Mouse (Mus musculus) myocyte (in vitro differentiated cells): ENCODE data around the gene Oxnad1. TPM values are rescaled to one million over a fixed set of nuclear protein-coding genes. Genes with fewer than 3 reads are reported as not detected.

Experiments used
- H3K27me3 ChIP-seq: one replicate; pipeline ENCODE4 v1.6.1; 2011; ENCODE audit not compliant: control insufficient read depth, insufficient read depth, insufficient read length
- H3K36me3 ChIP-seq: one replicate; pipeline ENCODE4 v1.6.1; 2011; ENCODE audit not compliant: control insufficient read depth, insufficient read depth
- H3K4me2 ChIP-seq: one replicate; pipeline ENCODE4 v1.6.1; 2011; ENCODE audit warnings: low read depth, control low read depth
- H3K4me3 ChIP-seq: one replicate; pipeline ENCODE4 v1.5.1; 2011; ENCODE audit warnings: mild to moderate bottlenecking, control low read depth, moderate library complexity
- H3K79me2 ChIP-seq: one replicate; pipeline ENCODE4 v1.6.1; 2011; ENCODE audit not compliant: control insufficient read depth, insufficient read depth
- H3ac ChIP-seq: one replicate; pipeline ENCODE4 v1.6.1; 2011; ENCODE audit not compliant: control insufficient read depth, insufficient read length
- CEBPB ChIP-seq: IDR thresholded peaks from 2 replicates; pipeline ENCODE4 v1.6.1; 2011; ENCODE audit warnings: mild to moderate bottlenecking, moderate library complexity; ENCODE audit not compliant: poor library complexity, insufficient read depth, severe bottlenecking
- E2F4 ChIP-seq: IDR thresholded peaks from one replicate; pipeline ENCODE4 v1.6.1; 2011; ENCODE audit warnings: mild to moderate bottlenecking, control low read depth, moderate library complexity; ENCODE audit not compliant: insufficient read depth
- MAX ChIP-seq: IDR thresholded peaks from one replicate; pipeline ENCODE4 v1.6.1; 2011; ENCODE audit warnings: low read depth, mild to moderate bottlenecking, control low read depth
- MYOD1 ChIP-seq, 3 experiments: IDR thresholded peaks; one replicate each; pipeline ENCODE4 v1.6.1; 2011; ENCODE audit warnings: control low read depth in 2 of 3, low read depth in 2 of 3, mild to moderate bottlenecking in 2 of 3, moderate library complexity in 1 of 3; ENCODE audit not compliant: insufficient read length in 2 of 3, control insufficient read depth in 1 of 3
- MYOG ChIP-seq, 3 experiments: IDR thresholded peaks; one replicate each; pipeline ENCODE4 v1.6.1; 2011; ENCODE audit warnings: control low read depth in 2 of 3, low read depth in 2 of 3, mild to moderate bottlenecking in 2 of 3; ENCODE audit not compliant: insufficient read length in 2 of 3, control insufficient read depth in 1 of 3, insufficient read depth in 1 of 3
- POLR2A ChIP-seq: IDR thresholded peaks from one replicate; pipeline ENCODE4 v1.6.1; 2011; ENCODE audit warnings: low read depth, mild to moderate bottlenecking, control low read depth, moderate library complexity; ENCODE audit not compliant: insufficient read length
- POLR2AphosphoS2 ChIP-seq: IDR thresholded peaks from one replicate; pipeline ENCODE4 v1.6.1; 2011; ENCODE audit warnings: low read depth, control low read depth; ENCODE audit not compliant: insufficient read length
- REST ChIP-seq: IDR thresholded peaks from one replicate; pipeline ENCODE4 v1.6.1; 2011; ENCODE audit warnings: mild to moderate bottlenecking, control low read depth, moderate library complexity; ENCODE audit not compliant: insufficient read depth, insufficient read length
- SRF ChIP-seq: IDR thresholded peaks from one replicate; pipeline ENCODE4 v1.6.1; 2011; ENCODE audit warnings: low read depth; ENCODE audit not compliant: control insufficient read depth, insufficient read length
- TCF12 ChIP-seq: IDR thresholded peaks from one replicate; pipeline ENCODE4 v1.6.1; 2011; ENCODE audit warnings: mild to moderate bottlenecking, control low read depth; ENCODE audit not compliant: poor library complexity, insufficient read depth, severe bottlenecking
- TCF3 ChIP-seq: IDR thresholded peaks from one replicate; pipeline ENCODE4 v1.6.1; 2011; ENCODE audit warnings: low read depth, control low read depth; ENCODE audit not compliant: insufficient read length
- USF1 ChIP-seq: IDR thresholded peaks from one replicate; pipeline ENCODE4 v1.6.1; 2011; ENCODE audit warnings: low read depth, mild to moderate bottlenecking, control low read depth, moderate library complexity
- polyA plus RNA-seq: library from polyadenylated mRNA; unstranded; fragments of >200 nt; fragmentation: generic; extraction: Trizol; gene quantifications from one replicate; pipeline ENCODE4 v1.2.1, GENCODE M21; 2012; ENCODE audit warnings: missing spikeins

Oxnad1 gene
- 24.8 TPM for polyA plus RNA-seq

DNA sequence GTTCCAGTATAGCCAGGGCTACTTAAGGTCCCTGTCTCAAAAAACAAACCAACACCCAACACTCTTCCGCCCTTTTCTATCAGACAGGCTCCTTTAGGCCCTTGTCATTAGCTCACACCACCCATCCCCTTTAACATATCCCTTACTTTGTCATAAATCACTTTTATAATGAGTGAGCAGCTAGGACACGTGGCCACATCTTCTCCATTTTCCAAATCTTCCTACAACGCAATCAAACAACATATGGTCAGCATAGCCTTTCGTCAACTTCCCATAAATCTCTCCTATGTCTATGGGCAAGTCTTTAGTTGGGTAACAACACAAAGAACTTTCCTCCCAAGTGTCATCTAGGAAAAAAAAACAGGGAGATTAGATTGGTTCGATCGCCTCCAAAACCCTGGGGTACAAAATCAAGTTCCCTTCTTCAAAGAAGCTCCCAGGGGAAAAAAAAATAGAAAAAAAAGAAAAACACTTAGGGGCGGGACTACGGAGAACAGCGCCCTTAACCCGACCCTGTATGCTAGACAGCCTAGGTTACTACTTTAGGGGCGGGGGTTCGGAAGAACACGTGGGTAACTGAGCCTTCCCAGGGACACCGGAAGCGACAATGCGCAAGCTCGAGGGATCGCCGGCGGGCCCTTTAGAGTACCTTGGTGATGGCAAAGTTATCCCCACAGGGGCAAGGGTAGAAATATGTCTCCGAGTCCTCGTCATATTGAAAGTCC is at the start of gene Oxnad1:
TSS of gene Oxnad1 (plus strand) at position 614 of the 725 bp plus-strand sequence.
- no peaks in the 10 kb centered on the region for H3K27me3 ChIP-seq
- peaks cover 14% of the 10 kb centered on the region for H3K36me3 ChIP-seq
- peak within 1 kb of the TSS; percentile 89 for H3K4me2 ChIP-seq
- H3K4me3 ChIP-seq: peak within 1 kb of the TSS; percentile 78
- TF ChIP-seq POLR2AphosphoS2: no peak
- peak; percentile 88 for TF ChIP-seq USF1
- peaks cover 44% of the 10 kb centered on the region for H3K79me2 ChIP-seq
- peak within 1 kb of the TSS; percentile 35 for H3ac ChIP-seq

DNA sequence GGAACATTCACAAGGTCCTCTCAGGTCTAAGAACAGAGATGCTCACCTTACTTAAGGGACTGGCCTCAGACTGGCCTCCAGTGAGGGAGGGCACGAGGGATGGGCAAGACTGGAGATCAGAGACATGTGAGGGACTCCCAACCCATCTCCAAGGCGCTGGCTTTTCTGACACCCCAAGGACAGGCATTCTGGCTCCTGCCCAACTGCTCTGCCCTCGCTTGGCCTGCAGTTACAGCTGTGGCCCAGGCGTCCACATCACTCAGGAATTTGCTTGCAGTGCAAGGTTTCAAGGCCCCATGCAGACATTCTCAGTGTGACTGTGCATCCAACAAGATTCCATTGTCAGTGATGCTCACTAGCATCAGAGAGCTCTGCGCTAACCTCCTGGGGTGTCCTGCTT is 48.7 kb upstream of the Oxnad1 start:
- Histone ChIP-seq H3K4me2 (no peak overlapping the region), H3K79me2 (no peaks in the 10 kb centered on the region), H3ac (no peak overlapping the region), H3K27me3 (no peaks in the 10 kb centered on the region), H3K36me3 (no peaks in the 10 kb centered on the region), H3K4me3 (no peak overlapping the region)
- TF ChIP-seq POLR2AphosphoS2: no peak
- TF ChIP-seq POLR2A: no peak
- TF ChIP-seq TCF12: no peak
- no peak for TF ChIP-seq MYOG (IDR thresholded peaks at IDR 0.05; ENCODE audit: control insufficient read depth in 1 of 3, insufficient read depth in 1 of 3, insufficient read length in 2 of 3, low read depth in 2 of 3)
- peak in 1 of 3 experiments; percentile 37 for TF ChIP-seq MYOD1 (IDR thresholded peaks at IDR 0.05; ENCODE audit: control insufficient read depth in 1 of 3, insufficient read length in 2 of 3, low read depth in 2 of 3)
- TF ChIP-seq CEBPB: no peak

DNA sequence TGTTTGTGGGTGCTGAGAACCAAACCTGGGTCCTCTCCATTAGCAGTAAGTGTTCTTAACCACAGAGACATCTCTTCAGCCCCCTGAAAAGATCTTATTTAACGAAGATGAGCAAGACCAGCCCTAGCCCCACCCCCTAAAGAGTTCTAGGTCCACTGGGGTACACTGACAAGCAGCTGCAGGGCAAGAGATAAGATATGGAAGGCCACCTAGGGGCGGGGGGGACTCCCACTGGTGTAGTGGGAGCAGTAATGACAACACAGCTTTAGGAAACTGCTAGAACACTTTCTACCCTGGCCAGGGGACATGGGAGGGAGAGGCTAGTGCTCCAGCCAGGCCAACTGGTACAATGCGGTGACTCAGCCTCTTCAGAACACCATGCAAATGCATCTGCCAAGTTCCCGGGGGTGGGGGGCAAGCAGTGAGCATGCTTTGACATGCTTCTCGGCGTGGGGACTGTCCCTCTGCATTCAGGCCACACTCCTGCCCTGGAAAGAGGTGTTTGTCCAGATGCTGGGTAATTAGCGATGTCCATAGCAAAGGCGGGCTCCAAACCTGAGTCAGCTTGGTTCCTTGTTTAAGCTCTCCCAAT is 47.4 kb upstream of the Oxnad1 start:
- H3K27me3 ChIP-seq: no peaks in the 10 kb centered on the region
- no peak overlapping the region for H3K4me3 ChIP-seq
- no peak overlapping the region for H3ac ChIP-seq
- H3K79me2 ChIP-seq: no peaks in the 10 kb centered on the region
- no peak overlapping the region for H3K4me2 ChIP-seq
- TF ChIP-seq MYOD1 (IDR thresholded peaks at IDR 0.05; ENCODE audit: control insufficient read depth in 1 of 3, insufficient read length in 2 of 3, low read depth in 2 of 3) (no peak), CEBPB (no peak), TCF3 (no peak), POLR2AphosphoS2 (no peak), TCF12 (no peak), SRF (no peak), POLR2A (no peak), E2F4 (no peak), MAX (no peak), REST (no peak), USF1 (no peak), MYOG (IDR thresholded peaks at IDR 0.05; ENCODE audit: control insufficient read depth in 1 of 3, insufficient read depth in 1 of 3, insufficient read length in 2 of 3, low read depth in 2 of 3) (no peak)
- H3K36me3 ChIP-seq: no peaks in the 10 kb centered on the region

DNA sequence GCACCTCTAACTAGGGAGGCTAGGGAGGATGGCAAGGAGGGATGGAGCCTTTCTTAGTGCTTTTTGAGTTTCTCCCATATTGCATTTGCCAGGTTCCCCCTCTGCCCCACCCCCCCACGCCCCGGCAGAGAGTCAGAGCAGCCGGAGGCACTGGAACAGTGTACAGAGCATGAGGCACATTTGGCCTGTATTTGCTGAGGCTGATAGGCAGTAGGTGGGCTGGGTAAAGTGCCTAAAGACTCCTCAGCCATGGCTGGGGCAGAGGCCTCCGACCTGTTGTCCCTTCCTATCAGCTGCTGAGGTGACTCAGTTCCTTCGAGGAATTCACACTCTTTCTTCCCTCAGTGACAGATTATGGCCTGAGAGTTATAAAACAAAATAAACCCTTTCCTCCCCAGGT is 43.1 kb upstream of the Oxnad1 start:
- no peaks in the 10 kb centered on the region for H3K36me3 ChIP-seq
- TF ChIP-seq REST (no peak), SRF (no peak), POLR2A (no peak), POLR2AphosphoS2 (no peak), MYOG (IDR thresholded peaks at IDR 0.05; ENCODE audit: control insufficient read depth in 1 of 3, insufficient read depth in 1 of 3, insufficient read length in 2 of 3, low read depth in 2 of 3) (no peak), TCF3 (no peak), USF1 (no peak), MAX (no peak), CEBPB (no peak), MYOD1 (IDR thresholded peaks at IDR 0.05; ENCODE audit: control insufficient read depth in 1 of 3, insufficient read length in 2 of 3, low read depth in 2 of 3) (no peak), E2F4 (no peak), TCF12 (no peak)
- H3K4me3 ChIP-seq: no peak overlapping the region
- no peaks in the 10 kb centered on the region for H3K27me3 ChIP-seq
- no peak overlapping the region for H3ac ChIP-seq
- H3K4me2 ChIP-seq: no peak overlapping the region
- H3K79me2 ChIP-seq: no peaks in the 10 kb centered on the region

DNA sequence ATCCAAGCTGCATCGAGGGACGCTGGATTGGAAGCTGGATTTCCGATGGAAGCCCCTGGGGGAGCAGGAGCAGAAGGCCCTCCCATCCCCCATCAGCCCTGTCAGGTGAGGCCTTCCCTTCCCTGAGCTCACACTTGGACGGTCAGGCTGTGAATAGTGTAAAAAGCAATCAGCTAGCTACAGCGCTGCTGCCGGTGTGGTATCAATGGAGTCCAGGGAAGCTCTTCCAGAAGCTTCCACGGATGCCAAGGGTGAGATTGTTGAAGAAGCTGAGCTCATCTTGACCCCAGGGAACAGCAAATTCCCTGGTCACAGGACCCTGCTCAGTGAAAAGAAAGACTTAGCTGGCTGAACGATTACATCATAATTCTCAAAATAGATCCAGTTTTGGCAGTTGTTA is 38.8 kb upstream of the Oxnad1 start:
- H3K4me3 ChIP-seq: no peak overlapping the region
- no peaks in the 10 kb centered on the region for H3K79me2 ChIP-seq
- no peaks in the 10 kb centered on the region for H3K27me3 ChIP-seq
- no peaks in the 10 kb centered on the region for H3K36me3 ChIP-seq
- H3ac ChIP-seq: no peak overlapping the region
- no peak for TF ChIP-seq REST
- no peak for TF ChIP-seq POLR2A
- TF ChIP-seq TCF12: no peak
- no peak for TF ChIP-seq SRF
- no peak for TF ChIP-seq USF1
- no peak for TF ChIP-seq CEBPB
- TF ChIP-seq POLR2AphosphoS2: no peak
- TF ChIP-seq MYOD1 (IDR thresholded peaks at IDR 0.05; ENCODE audit: control insufficient read depth in 1 of 3, insufficient read length in 2 of 3, low read depth in 2 of 3): no peak
- no peak for TF ChIP-seq E2F4
- TF ChIP-seq MYOG (IDR thresholded peaks at IDR 0.05; ENCODE audit: control insufficient read depth in 1 of 3, insufficient read depth in 1 of 3, insufficient read length in 2 of 3, low read depth in 2 of 3): no peak
- TF ChIP-seq TCF3: no peak
- no peak for TF ChIP-seq MAX
- H3K4me2 ChIP-seq: no peak overlapping the region
